Mouse (Mus musculus): Measurements from ENCODE around the gene Pcca.

- TF ChIP-seq CTCF (IDR thresholded peaks at IDR 0.05; ENCODE audit: low read depth, low read length) = no peak
- no peak for TF ChIP-seq POLR2A (IDR thresholded peaks at IDR 0.05; ENCODE audit: extremely low read depth, insufficient read depth, low read length)
These were observed 45.1 kb upstream of the Pcca start for GRCm38 (mm10) chr14:122489041-122489440.
